Mouse (Mus musculus): ENCODE data around the gene Casp6. TPM values are rescaled to one million over a fixed set of nuclear protein-coding genes. Genes with fewer than 3 reads are reported as not detected.
A peak's percentile ranks its signal among the peaks of the same experiment; 100 is the strongest.

Casp6 gene
- polyA plus RNA-seq, 1 experiment = 86.1 TPM

DNA sequence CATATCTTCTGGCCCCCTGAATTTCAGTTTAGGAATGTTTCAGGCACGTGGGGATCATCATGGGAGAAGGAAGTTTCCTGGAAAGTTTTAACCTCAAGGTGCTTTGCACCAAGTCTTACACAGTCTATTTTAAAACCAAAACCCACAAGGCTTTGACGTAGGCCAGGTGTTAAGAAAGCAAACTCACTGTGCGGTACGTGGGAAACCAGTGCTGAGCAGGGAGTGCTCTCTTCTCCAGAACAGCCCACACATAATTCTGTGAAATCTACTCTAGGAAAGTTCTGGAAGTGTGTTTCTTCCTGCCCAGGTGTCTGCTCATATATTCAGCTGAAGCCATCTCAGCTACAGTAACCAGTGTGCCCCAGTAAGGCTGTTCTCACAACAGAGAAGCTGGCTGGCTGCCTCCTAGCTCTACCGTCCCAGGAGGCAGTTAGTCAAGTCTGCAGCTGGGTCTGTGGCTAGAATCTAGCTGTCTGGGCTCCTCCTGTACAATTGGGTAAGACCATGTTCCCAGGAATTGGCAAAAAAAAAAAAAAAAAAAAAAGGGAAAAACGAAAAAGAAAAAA lies 29.1 kb downstream of the Casp6 start:
- no peak overlapping the region for H3K27ac ChIP-seq (ENCODE audit: control insufficient read depth, insufficient read depth, low read length)
- TF ChIP-seq CTCF (IDR thresholded peaks at IDR 0.05; ENCODE audit: borderline replicate concordance, control insufficient read depth, extremely low read depth, insufficient read depth, low read length, poor library complexity) (no peak), POLR2A (IDR thresholded peaks at IDR 0.05; ENCODE audit: control insufficient read depth, extremely low read depth, insufficient read depth, low read length, poor library complexity) (no peak)
- no peaks in the 10 kb centered on the region for H3K36me3 ChIP-seq (ENCODE audit: control insufficient read depth, insufficient read depth, low read length)
- DNase-seq = no peak
- 8% methylated on average over 6 of the region's 6 CpGs for WGBS
- H3K4me3 ChIP-seq (ENCODE audit: control insufficient read depth, insufficient read depth, low read length) = no peak overlapping the region
- peaks cover 3% of the 10 kb centered on the region; the same call in 1 of the 2 replicates for H3K4me1 ChIP-seq (replicated peaks; ENCODE audit: control insufficient read depth, insufficient read depth, low read length)
- no peaks in the 10 kb centered on the region for H3K27me3 ChIP-seq (ENCODE audit: control insufficient read depth, insufficient read depth, low read length)

DNA sequence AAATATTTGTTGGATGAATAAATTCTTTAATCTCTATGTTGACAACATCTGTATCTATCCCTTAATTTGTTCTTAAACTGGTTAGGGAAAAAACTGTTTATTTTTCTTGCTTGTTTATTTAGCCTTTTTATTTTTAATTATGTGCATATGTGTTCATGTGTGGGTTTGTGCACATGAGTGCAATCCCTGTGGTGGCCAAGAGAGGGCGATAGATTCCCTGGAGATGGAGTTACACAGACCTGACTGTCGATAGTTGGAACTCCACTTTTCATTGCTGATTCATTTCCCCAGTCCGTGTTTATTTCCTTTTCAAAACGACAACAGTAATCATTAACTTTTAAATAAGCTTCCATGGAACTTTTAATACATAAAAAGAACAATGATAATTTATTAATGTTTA lies 31.2 kb downstream of the Casp6 start:
- no peak overlapping the region for H3K27ac ChIP-seq (ENCODE audit: control insufficient read depth, insufficient read depth, low read length)
- H3K4me3 ChIP-seq (ENCODE audit: control insufficient read depth, insufficient read depth, low read length) = no peak overlapping the region
- no peak for TF ChIP-seq CTCF (IDR thresholded peaks at IDR 0.05; ENCODE audit: borderline replicate concordance, control insufficient read depth, extremely low read depth, insufficient read depth, low read length, poor library complexity)
- TF ChIP-seq POLR2A (IDR thresholded peaks at IDR 0.05; ENCODE audit: control insufficient read depth, extremely low read depth, insufficient read depth, low read length, poor library complexity) = no peak
- no peaks in the 10 kb centered on the region for H3K36me3 ChIP-seq (ENCODE audit: control insufficient read depth, insufficient read depth, low read length)
- peak; percentile 18 for DNase-seq
- peaks cover 3% of the 10 kb centered on the region; the same call in 1 of the 2 replicates for H3K4me1 ChIP-seq (replicated peaks; ENCODE audit: control insufficient read depth, insufficient read depth, low read length)
- H3K27me3 ChIP-seq (ENCODE audit: control insufficient read depth, insufficient read depth, low read length) = no peaks in the 10 kb centered on the region
- WGBS = 49% methylated on average over 4 of the region's 4 CpGs

- no peaks in the 10 kb centered on the region for H3K27me3 ChIP-seq (ENCODE audit: control insufficient read depth, insufficient read depth, low read length)
- TF ChIP-seq CTCF (IDR thresholded peaks at IDR 0.05; ENCODE audit: borderline replicate concordance, control insufficient read depth, extremely low read depth, insufficient read depth, low read length, poor library complexity) (no peak), POLR2A (IDR thresholded peaks at IDR 0.05; ENCODE audit: control insufficient read depth, extremely low read depth, insufficient read depth, low read length, poor library complexity) (no peak)
- H3K36me3 ChIP-seq (ENCODE audit: control insufficient read depth, insufficient read depth, low read length) = no peaks in the 10 kb centered on the region
- no peak overlapping the region for H3K27ac ChIP-seq (ENCODE audit: control insufficient read depth, insufficient read depth, low read length)
- no peaks in the 10 kb centered on the region for H3K4me1 ChIP-seq (replicated peaks; ENCODE audit: control insufficient read depth, insufficient read depth, low read length)
- WGBS = 81% methylated on average over 9 of the region's 9 CpGs
- DNase-seq = no peak
- no peak overlapping the region for H3K4me3 ChIP-seq (ENCODE audit: control insufficient read depth, insufficient read depth, low read length)
These were observed 35.3 kb downstream of the Casp6 start for GRCm38 (mm10) chr3:129936561-129936960.

GRCm38 (mm10) chr3:129937848-129938247 lies 36.6 kb downstream of the Casp6 start:
- no peaks in the 10 kb centered on the region for H3K27me3 ChIP-seq (ENCODE audit: control insufficient read depth, insufficient read depth, low read length)
- no peak for DNase-seq
- no peaks in the 10 kb centered on the region for H3K4me1 ChIP-seq (replicated peaks; ENCODE audit: control insufficient read depth, insufficient read depth, low read length)
- 75% methylated on average over 3 of the region's 3 CpGs for WGBS
- no peak overlapping the region for H3K4me3 ChIP-seq (ENCODE audit: control insufficient read depth, insufficient read depth, low read length)
- no peak for TF ChIP-seq CTCF (IDR thresholded peaks at IDR 0.05; ENCODE audit: borderline replicate concordance, control insufficient read depth, extremely low read depth, insufficient read depth, low read length, poor library complexity)
- no peak for TF ChIP-seq POLR2A (IDR thresholded peaks at IDR 0.05; ENCODE audit: control insufficient read depth, extremely low read depth, insufficient read depth, low read length, poor library complexity)
- H3K36me3 ChIP-seq (ENCODE audit: control insufficient read depth, insufficient read depth, low read length) = no peaks in the 10 kb centered on the region
- no peak overlapping the region for H3K27ac ChIP-seq (ENCODE audit: control insufficient read depth, insufficient read depth, low read length)

DNA sequence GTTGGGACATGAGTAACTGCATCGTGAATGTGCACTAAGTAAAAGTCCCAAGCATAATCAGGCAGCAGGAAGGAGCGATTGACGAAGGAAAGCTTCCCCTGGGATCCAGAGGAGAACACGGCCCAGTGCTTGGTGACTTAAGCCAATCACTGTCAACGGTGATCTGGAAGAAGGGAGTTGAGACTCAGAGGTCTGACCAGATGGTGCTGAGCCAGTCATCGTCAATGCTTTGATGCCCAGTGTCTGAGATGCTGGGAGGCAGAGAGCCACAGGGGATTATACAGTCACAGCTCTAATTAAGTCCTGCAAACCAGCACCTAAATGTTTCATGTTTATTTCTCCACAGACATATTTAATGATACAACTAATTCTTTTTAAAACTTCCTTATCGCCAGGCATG lies 37.8 kb downstream of the Casp6 start:
- H3K4me1 ChIP-seq (replicated peaks; ENCODE audit: control insufficient read depth, insufficient read depth, low read length) = no peaks in the 10 kb centered on the region
- 90% methylated on average over 7 of the region's 7 CpGs for WGBS
- no peak for DNase-seq
- TF ChIP-seq CTCF (IDR thresholded peaks at IDR 0.05; ENCODE audit: borderline replicate concordance, control insufficient read depth, extremely low read depth, insufficient read depth, low read length, poor library complexity) = no peak
- TF ChIP-seq POLR2A (IDR thresholded peaks at IDR 0.05; ENCODE audit: control insufficient read depth, extremely low read depth, insufficient read depth, low read length, poor library complexity) = no peak
- no peaks in the 10 kb centered on the region for H3K27me3 ChIP-seq (ENCODE audit: control insufficient read depth, insufficient read depth, low read length)
- no peak overlapping the region for H3K27ac ChIP-seq (ENCODE audit: control insufficient read depth, insufficient read depth, low read length)
- H3K4me3 ChIP-seq (ENCODE audit: control insufficient read depth, insufficient read depth, low read length) = no peak overlapping the region
- H3K36me3 ChIP-seq (ENCODE audit: control insufficient read depth, insufficient read depth, low read length) = no peaks in the 10 kb centered on the region

- H3K4me1 ChIP-seq (replicated peaks; ENCODE audit: control insufficient read depth, insufficient read depth, low read length) = peaks cover under 1% of the 10 kb centered on the region; the same call in 1 of the 2 replicates
- no peaks in the 10 kb centered on the region for H3K27me3 ChIP-seq (ENCODE audit: control insufficient read depth, insufficient read depth, low read length)
- H3K36me3 ChIP-seq (ENCODE audit: control insufficient read depth, insufficient read depth, low read length) = no peaks in the 10 kb centered on the region
- 100% methylated on average over 2 of the region's 2 CpGs for WGBS
- TF ChIP-seq POLR2A (IDR thresholded peaks at IDR 0.05; ENCODE audit: control insufficient read depth, extremely low read depth, insufficient read depth, low read length, poor library complexity) = no peak
- no peak for TF ChIP-seq CTCF (IDR thresholded peaks at IDR 0.05; ENCODE audit: borderline replicate concordance, control insufficient read depth, extremely low read depth, insufficient read depth, low read length, poor library complexity)
- H3K4me3 ChIP-seq (ENCODE audit: control insufficient read depth, insufficient read depth, low read length) = no peak overlapping the region
- DNase-seq = no peak
- H3K27ac ChIP-seq (ENCODE audit: control insufficient read depth, insufficient read depth, low read length) = no peak overlapping the region
These were observed 39.6 kb downstream of the Casp6 start for GRCm38 (mm10) chr3:129940780-129941179.

DNA sequence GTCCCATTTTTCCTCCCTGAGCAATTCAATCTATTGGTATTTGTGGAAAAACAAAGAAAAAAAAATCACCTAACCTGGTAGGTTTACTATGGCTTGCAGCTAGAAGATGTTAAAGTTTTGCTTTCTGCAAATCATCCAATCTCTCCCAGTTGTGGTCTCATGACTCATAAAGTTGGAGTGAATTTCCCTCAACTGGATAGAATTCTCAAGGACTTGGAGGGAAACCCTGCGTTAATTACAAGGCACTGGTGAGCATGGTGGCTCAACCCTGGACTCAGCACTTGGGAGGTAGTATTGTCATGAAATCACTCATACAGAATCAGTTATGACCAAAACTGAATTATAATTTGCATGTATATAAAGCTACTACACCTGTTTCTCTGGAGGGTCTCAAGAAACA lies 40.1 kb downstream of the Casp6 start:
- no peak for TF ChIP-seq POLR2A (IDR thresholded peaks at IDR 0.05; ENCODE audit: control insufficient read depth, extremely low read depth, insufficient read depth, low read length, poor library complexity)
- TF ChIP-seq CTCF (IDR thresholded peaks at IDR 0.05; ENCODE audit: borderline replicate concordance, control insufficient read depth, extremely low read depth, insufficient read depth, low read length, poor library complexity) = no peak
- DNase-seq = no peak
- H3K4me3 ChIP-seq (ENCODE audit: control insufficient read depth, insufficient read depth, low read length) = no peak overlapping the region
- H3K36me3 ChIP-seq (ENCODE audit: control insufficient read depth, insufficient read depth, low read length) = no peaks in the 10 kb centered on the region
- no peaks in the 10 kb centered on the region for H3K27me3 ChIP-seq (ENCODE audit: control insufficient read depth, insufficient read depth, low read length)
- no peak overlapping the region for H3K27ac ChIP-seq (ENCODE audit: control insufficient read depth, insufficient read depth, low read length)
- peaks cover 3% of the 10 kb centered on the region; the same call in 1 of the 2 replicates for H3K4me1 ChIP-seq (replicated peaks; ENCODE audit: control insufficient read depth, insufficient read depth, low read length)
- whole genome bisulfite sequencing = 100% methylated on average over 1 of the region's 1 CpGs

Data from thymus, adult 2 months (tissue).